Mouse (Mus musculus) forebrain, embryonic 15.5 days (tissue): Measurements from ENCODE around the gene Olfm1. TPM values are rescaled to one million over a fixed set of nuclear protein-coding genes. Genes with fewer than 3 reads are reported as not detected.
A peak's percentile ranks its signal among the peaks of the same experiment; 100 is the strongest.

Source experiments
- ATAC-seq: fragments of 200-750 bp; cut with Nextera tagmentation; replicated peaks from 2 replicates; pipeline ENCODE4 v1.8.0; 2017; ENCODE audit warnings: mild to moderate bottlenecking, moderate TSS enrichment, moderate library complexity
- H3K27ac ChIP-seq: fragments of 300-500 bp; sonication (generic); replicated peaks from 2 replicates; pipeline ENCODE4 v1.5.1; 2015; ENCODE audit warnings: mild to moderate bottlenecking, inconsistent platforms
- H3K27me3 ChIP-seq: fragments of 300-500 bp; sonication (generic); 2 replicates; pipeline ENCODE4 v1.6.1; 2015; ENCODE audit warnings: inconsistent platforms
- H3K36me3 ChIP-seq: fragments of 300-500 bp; sonication (generic); 2 replicates; pipeline ENCODE4 v1.6.1; 2015; ENCODE audit warnings: mild to moderate bottlenecking, inconsistent platforms
- H3K4me1 ChIP-seq: fragments of 300-500 bp; sonication (generic); 2 replicates; pipeline ENCODE4 v1.6.1; 2015; ENCODE audit warnings: inconsistent platforms
- H3K4me2 ChIP-seq: fragments of 300-500 bp; sonication (generic); replicated peaks from 2 replicates; pipeline ENCODE4 v1.6.1; 2015; ENCODE audit warnings: mild to moderate bottlenecking, inconsistent platforms
- H3K4me3 ChIP-seq: fragments of 300-500 bp; sonication (generic); 2 replicates; pipeline ENCODE4 v1.5.1; 2015; ENCODE audit warnings: mild to moderate bottlenecking, inconsistent platforms
- H3K9ac ChIP-seq: fragments of 300-500 bp; sonication (generic); replicated peaks from 2 replicates; pipeline ENCODE4 v1.6.1; 2015; ENCODE audit warnings: mild to moderate bottlenecking, inconsistent platforms
- H3K9me3 ChIP-seq: fragments of 300-500 bp; sonication (generic); 2 replicates; pipeline ENCODE4 v1.6.1; 2016; ENCODE audit warnings: inconsistent platforms
- WGBS: fragments of 180-500 bp; shearing (Covaris S2); methylation state at CpG from one replicate; pipeline ENCODE4 v1.1.7; 2015; ENCODE audit warnings: mixed read lengths; 5-methylcytosine and 5-hydroxymethylcytosine counted together
- polyA plus RNA-seq: library from polyadenylated mRNA; unstranded; fragments of >200 nt; fragmentation: Nextera tagmentation; extraction: Ambion mirVana; gene quantifications from 2 replicates; pipeline ENCODE4 v1.2.1, GENCODE M21; 2015

The Olfm1 gene
- polyA plus RNA-seq, 1 experiment from 2014 or later, result 234 TPM

DNA sequence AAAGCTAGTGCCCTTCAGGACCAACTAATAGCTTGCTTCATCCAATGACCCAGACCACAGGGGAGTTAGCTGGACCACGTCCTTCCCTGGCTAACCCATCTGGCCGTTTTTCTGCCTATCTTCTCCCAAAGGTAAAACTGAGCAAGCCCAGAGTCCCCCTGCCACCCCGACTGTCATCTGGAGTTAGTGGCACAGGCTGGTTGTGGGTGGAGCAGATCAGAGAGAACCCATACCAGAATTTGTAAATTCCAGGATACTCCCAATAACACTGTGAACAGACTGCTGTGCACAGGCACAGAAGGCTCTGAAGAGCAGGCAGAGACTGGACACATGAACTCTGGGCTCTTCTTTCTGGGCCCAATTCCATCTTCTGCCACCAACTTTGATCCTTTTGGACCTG is 82.6 kb downstream of the Olfm1 start:
- WGBS, result 78% methylated on average over 3 of the region's 3 CpGs
- Histone ChIP-seq H3K9me3 (no peaks in the 10 kb centered on the region), H3K9ac (no peak overlapping the region), H3K27me3 (no peaks in the 10 kb centered on the region), H3K4me1 (peaks cover 16% of the 10 kb centered on the region), H3K27ac (no peak overlapping the region), H3K36me3 (no peaks in the 10 kb centered on the region), H3K4me2 (no peak overlapping the region), H3K4me3 (no peak overlapping the region)
- ATAC-seq, result no peak

DNA sequence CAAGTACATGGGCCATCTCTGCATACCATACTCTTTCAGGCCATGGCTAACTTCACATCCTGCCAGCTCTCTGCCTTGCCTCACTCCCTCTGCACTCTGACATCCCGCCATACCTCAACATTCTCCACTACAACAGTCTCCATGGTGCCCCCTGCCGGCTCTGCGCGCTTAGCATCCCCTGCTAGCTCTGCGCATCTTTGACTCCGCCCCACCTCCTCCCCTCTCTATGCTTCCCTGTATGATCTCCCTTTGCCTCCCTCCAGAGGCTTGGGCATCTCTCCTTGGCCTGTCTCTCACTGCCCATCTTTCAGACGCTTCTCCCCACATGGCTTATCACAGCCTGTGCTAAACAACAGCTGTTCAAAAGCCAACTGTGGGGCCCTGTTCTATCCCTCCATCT is 85.4 kb downstream of the Olfm1 start:
- 2% methylated on average over 7 of the region's 7 CpGs for WGBS

DNA sequence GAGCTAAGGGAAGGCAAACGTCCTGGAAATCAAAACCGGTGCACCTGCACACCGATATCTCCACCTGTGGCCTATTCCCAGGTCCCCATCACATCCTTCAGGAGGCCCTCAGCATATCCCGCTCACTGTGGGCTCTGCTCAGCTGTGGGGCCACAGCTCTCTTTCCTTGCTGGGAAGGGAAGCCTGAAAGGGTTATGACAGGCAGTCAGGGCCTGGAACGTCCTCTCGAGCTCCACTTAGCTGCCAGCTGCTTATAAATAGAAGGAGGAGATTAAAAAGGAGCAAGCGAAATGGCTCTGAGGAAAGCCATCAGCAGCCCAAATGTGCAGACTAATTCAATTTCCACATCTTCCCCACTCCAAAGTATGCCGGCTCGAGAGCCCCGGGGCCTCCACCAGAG is 86.1 kb downstream of the Olfm1 start:
- Histone ChIP-seq H3K36me3 (no peaks in the 10 kb centered on the region), H3K9ac (no peak overlapping the region), H3K9me3 (no peaks in the 10 kb centered on the region), H3K4me1 (0 out of 2 replicates have a peak, but pooled peaks cover 5% of the 10 kb centered on the region), H3K4me3 (no peak overlapping the region), H3K4me2 (no peak overlapping the region), H3K27me3 (no peaks in the 10 kb centered on the region), H3K27ac (no peak overlapping the region; the same call in 1 of the 2 replicates)
- 75% methylated on average over 10 of the region's 10 CpGs for WGBS
- ATAC-seq, result no peak

More for the DNA sequence above, 85.4 kb downstream of the Olfm1 start:
- Histone ChIP-seq H3K4me2 (no peak overlapping the region), H3K9ac (no peak overlapping the region), H3K4me3 (no peak overlapping the region), H3K4me1 (0 out of 2 replicates have a peak, but pooled peaks cover 5% of the 10 kb centered on the region), H3K9me3 (no peaks in the 10 kb centered on the region), H3K36me3 (no peaks in the 10 kb centered on the region), H3K27me3 (no peaks in the 10 kb centered on the region), H3K27ac (no peak overlapping the region)
- peak; percentile 53; the same call in 1 of the 2 replicates for ATAC-seq

Other genes with a start within 250 kb of the Olfm1 start
- 0.20 TPM in 1 of 2 replicates, not detected in the other for gene Fcnb, start 108.1 kb upstream of the Olfm1 start, polyA plus RNA-seq